Comparison of ENCODE assay signal across 11 mouse cellular contexts in the genomic region with DNA sequence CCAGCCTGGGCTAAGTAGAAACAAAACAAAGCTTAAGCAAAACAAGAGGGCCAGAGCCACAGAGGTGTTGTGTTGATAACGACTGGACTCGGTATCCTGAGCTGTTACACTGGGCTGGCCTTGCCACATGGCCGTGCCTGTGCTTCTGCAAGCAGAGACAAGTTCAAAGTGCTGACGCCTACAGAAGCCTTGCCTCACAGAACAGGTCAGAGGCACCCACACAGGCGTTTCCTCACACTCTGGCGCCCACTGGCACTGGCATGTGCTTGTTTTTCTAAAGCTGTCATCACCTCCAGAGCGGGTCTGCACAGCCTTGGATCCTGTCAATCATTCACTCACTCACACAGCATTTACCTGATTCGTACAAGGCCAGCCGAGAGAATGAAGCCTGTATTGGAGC. TPM values are rescaled to one million over a fixed set of nuclear protein-coding genes. Genes with fewer than 3 reads are reported as not detected.
DNase-seq lines count a peak whose midpoint lies in the region; ATAC-seq and TF ChIP-seq lines count a peak whose summit lies in the region.
"Had no signal": no experiment of that assay in that cellular context is flagged by ENCODE, and none has a peak within 500 bp of the region (broad histone marks: within the 10 kb centered on the region; RNA-seq: fewer than 3 reads in every experiment).

No protein-coding gene starts in this region.

- 0 out of 2 replicates have a peak, but pooled peaks have one; percentile 59 for ATAC-seq in heart, embryonic 11.5 days (replicated peaks; ENCODE audit: insufficient number of reproducible peaks, low FRiP score, low TSS enrichment)
- ATAC-seq in Patski = peak; percentile 65
- peak; percentile 65 for ATAC-seq in liver, embryonic 12.5 days
- ATAC-seq in midbrain, postnatal 0 days (ENCODE audit: low FRiP score) = no peak
- ATAC-seq: hindbrain, embryonic 16.5 days had no signal

- no peak overlapping the region for H3K4me3 ChIP-seq in heart, embryonic 11.5 days (ENCODE audit: low read depth, low read length)
- H3K4me3 ChIP-seq in liver, embryonic 12.5 days = no peak overlapping the region
- no peak overlapping the region for H3K4me3 ChIP-seq in midbrain, postnatal 0 days (ENCODE audit: low read depth, low read length)
- H3K4me3 ChIP-seq: limb, embryonic 13.5 days had no signal

- no peaks in the 10 kb centered on the region for H3K36me3 ChIP-seq in heart, embryonic 11.5 days (ENCODE audit: control insufficient read depth, insufficient read depth, low read length)
- H3K36me3 ChIP-seq in liver, embryonic 12.5 days = no peaks in the 10 kb centered on the region
- no peaks in the 10 kb centered on the region for H3K36me3 ChIP-seq in midbrain, postnatal 0 days (ENCODE audit: insufficient read depth, low read length)
- H3K36me3 ChIP-seq: limb, embryonic 13.5 days had no signal

- CTCF ChIA-PET in Patski (lab: Charles Lee) = no interaction called here

- TF ChIP-seq CTCF in Patski (IDR thresholded peaks at IDR 0.05) = no peak
- no peak for TF ChIP-seq CTCF in midbrain, postnatal 0 days (IDR thresholded peaks at IDR 0.05)

- H3K4me1 ChIP-seq in heart, embryonic 11.5 days (ENCODE audit: control insufficient read depth, insufficient read depth, low read length) = peaks cover 9% of the 10 kb centered on the region
- H3K4me1 ChIP-seq in liver, embryonic 12.5 days = peaks cover 39% of the 10 kb centered on the region
- no peaks in the 10 kb centered on the region for H3K4me1 ChIP-seq in midbrain, postnatal 0 days (ENCODE audit: insufficient read depth, low read length)
- H3K4me1 ChIP-seq: limb, embryonic 13.5 days had no signal

- 19% methylated on average over 9 of the region's 9 CpGs for WGBS in heart, embryonic 11.5 days (ENCODE audit: insufficient replicate concordance)
- WGBS in liver, embryonic 12.5 days (ENCODE audit: insufficient replicate concordance) = 58% methylated on average over 9 of the region's 9 CpGs
- 73% methylated on average over 9 of the region's 9 CpGs for WGBS in midbrain, postnatal 0 days

- H3K27me3 ChIP-seq in heart, embryonic 11.5 days (ENCODE audit: control insufficient read depth, insufficient read depth, low read length) = no peaks in the 10 kb centered on the region
- no peaks in the 10 kb centered on the region for H3K27me3 ChIP-seq in Patski
- H3K27me3 ChIP-seq in liver, embryonic 12.5 days (replicated peaks) = peaks cover 5% of the 10 kb centered on the region; the same call in 1 of the 2 replicates
- no peaks in the 10 kb centered on the region for H3K27me3 ChIP-seq in midbrain, postnatal 0 days (ENCODE audit: insufficient read depth, low read length)

- POLR2A ChIA-PET in Patski (lab: Charles Lee) = no interaction called here

- peak overlapping the region; percentile 55 for H3K27ac ChIP-seq in heart, embryonic 11.5 days (ENCODE audit: low read depth, low read length)
- H3K27ac ChIP-seq in liver, embryonic 12.5 days = peak overlapping the region; percentile 73
- no peak overlapping the region for H3K27ac ChIP-seq in midbrain, postnatal 0 days (ENCODE audit: low read depth, low read length)

- H3K9ac ChIP-seq in heart, embryonic 11.5 days (ENCODE audit: low read depth, low read length) = no peak overlapping the region
- no peak overlapping the region for H3K9ac ChIP-seq in liver, embryonic 12.5 days
- no peak overlapping the region for H3K9ac ChIP-seq in midbrain, postnatal 0 days (replicated peaks; ENCODE audit: low read length, poor library complexity, severe bottlenecking)
- H3K9ac ChIP-seq: limb, embryonic 13.5 days had no signal

- no peaks in the 10 kb centered on the region for H3K9me3 ChIP-seq in heart, embryonic 11.5 days (replicated peaks; ENCODE audit: control insufficient read depth, low read length)
- H3K9me3 ChIP-seq in liver, embryonic 12.5 days (replicated peaks) = no peaks in the 10 kb centered on the region
- no peaks in the 10 kb centered on the region for H3K9me3 ChIP-seq in midbrain, postnatal 0 days (ENCODE audit: low read length)
- H3K9me3 ChIP-seq: limb, embryonic 13.5 days had no signal

- no peak overlapping the region for H3K4me2 ChIP-seq in heart, embryonic 11.5 days
- H3K4me2 ChIP-seq in liver, embryonic 12.5 days = no peak overlapping the region
- no peak overlapping the region for H3K4me2 ChIP-seq in midbrain, postnatal 0 days (ENCODE audit: low read depth, low read length, poor library complexity, severe bottlenecking)
- H3K4me2 ChIP-seq: limb, embryonic 13.5 days had no signal

- DNase-seq in heart, postnatal 25 days (ENCODE audit: low spot score) = no peak
- DNase-seq in Patski (ENCODE audit: low read depth, low spot score) = no peak
- DNase-seq in kidney, adult 8-10 months = peak; percentile 87 to 95
- no peak for DNase-seq in layer of hippocampus, postnatal 10 days (ENCODE audit: low spot score in 2 of 2)
- DNase-seq in midbrain, postnatal 0 days (ENCODE audit: low spot score) = no peak
- no peak for DNase-seq in spleen, postnatal 4 days (ENCODE audit: low spot score in 2 of 2)
- DNase-seq: B cell, adult 2 months had no signal

- intact Hi-C loops in heart, postnatal 25 days (cut with DNase I) = no loop called here

- in situ Hi-C loops in Patski (cut with MboI; ENCODE audit: low pct_unique_long_range_greater_than_20kb) = no loop called here

RNA-seq across cellular contexts. Expression of a gene that starts 4.6 kb away (rescaled TPM):
- polyA plus RNA-seq in heart, embryonic 11.5 days (2014; fragmentation: Nextera tagmentation; extraction: Ambion mirVana) = 0.80 and 1.0 TPM in 2 replicates
- total RNA-seq in heart, postnatal 25 days (2021) = under 1 TPM; 0.36 to 0.56 TPM
- polyA plus RNA-seq in Patski (2021) = not detected
- 16.0 and 16.3 TPM in 2 replicates for polyA plus RNA-seq in liver, embryonic 12.5 days (2016; fragmentation: Nextera tagmentation; extraction: Ambion mirVana)
- not detected for total RNA-seq in layer of hippocampus, postnatal 10 days (2021)
- not detected in 2 replicates for total RNA-seq in midbrain, postnatal 0 days (2014; rRNA removed)
- not detected in 2 replicates for polyA plus RNA-seq in midbrain, postnatal 0 days (2015; fragmentation: Nextera tagmentation; extraction: Ambion mirVana)

RNA-seq across cellular contexts. Expression of a gene that starts 18.6 kb away (rescaled TPM):
- polyA plus RNA-seq in heart, embryonic 11.5 days (2014; fragmentation: Nextera tagmentation; extraction: Ambion mirVana) = 13.5 and 13.7 TPM in 2 replicates
- total RNA-seq in heart, postnatal 25 days (2021) = 10 to 100 TPM; 28.4 to 34.4 TPM
- polyA plus RNA-seq in Patski (2021) = 16.6 TPM
- 28.0 and 28.6 TPM in 2 replicates for polyA plus RNA-seq in liver, embryonic 12.5 days (2016; fragmentation: Nextera tagmentation; extraction: Ambion mirVana)
- 10 to 100 TPM; 31.1 to 31.9 TPM for total RNA-seq in layer of hippocampus, postnatal 10 days (2021)
- total RNA-seq in midbrain, postnatal 0 days (2014; rRNA removed) = 21.7 and 25.7 TPM in 2 replicates
- 8.9 and 9.2 TPM in 2 replicates for polyA plus RNA-seq in midbrain, postnatal 0 days (2015; fragmentation: Nextera tagmentation; extraction: Ambion mirVana)

RNA-seq across cellular contexts. Expression of a gene that starts 48.9 kb away (rescaled TPM):
- polyA plus RNA-seq in heart, embryonic 11.5 days (2014; fragmentation: Nextera tagmentation; extraction: Ambion mirVana) = 3.2 and 4.3 TPM in 2 replicates
- total RNA-seq in heart, postnatal 25 days (2021) = 10 to 100 TPM; 17.7 to 22.9 TPM
- 14.5 TPM for polyA plus RNA-seq in Patski (2021)
- 3.1 and 3.2 TPM in 2 replicates for polyA plus RNA-seq in liver, embryonic 12.5 days (2016; fragmentation: Nextera tagmentation; extraction: Ambion mirVana)
- 10 to 100 TPM; 24.9 to 28.5 TPM for total RNA-seq in layer of hippocampus, postnatal 10 days (2021)
- total RNA-seq in midbrain, postnatal 0 days (2014; rRNA removed) = 18.2 and 20.5 TPM in 2 replicates
- polyA plus RNA-seq in midbrain, postnatal 0 days (2015; fragmentation: Nextera tagmentation; extraction: Ambion mirVana) = 7.0 and 7.2 TPM in 2 replicates

RNA-seq across cellular contexts. Expression of a gene that starts 51.6 kb away (rescaled TPM):
- 15.4 and 17.5 TPM in 2 replicates for polyA plus RNA-seq in heart, embryonic 11.5 days (2014; fragmentation: Nextera tagmentation; extraction: Ambion mirVana)
- total RNA-seq in heart, postnatal 25 days (2021) = 1 to 10 TPM; 7.9 to 8.6 TPM
- polyA plus RNA-seq in Patski (2021) = 6.9 TPM
- polyA plus RNA-seq in liver, embryonic 12.5 days (2016; fragmentation: Nextera tagmentation; extraction: Ambion mirVana) = 13.5 and 14.5 TPM in 2 replicates
- total RNA-seq in layer of hippocampus, postnatal 10 days (2021) = 10 to 100 TPM; 21.7 to 22.7 TPM
- 26.9 and 27.0 TPM in 2 replicates for total RNA-seq in midbrain, postnatal 0 days (2014; rRNA removed)
- 17.6 and 19.7 TPM in 2 replicates for polyA plus RNA-seq in midbrain, postnatal 0 days (2015; fragmentation: Nextera tagmentation; extraction: Ambion mirVana)

RNA-seq across cellular contexts. Expression of a gene that starts 56.5 kb away (rescaled TPM):
- 1.5 TPM in 1 of 2 replicates, not detected in the other for polyA plus RNA-seq in heart, embryonic 11.5 days (2014; fragmentation: Nextera tagmentation; extraction: Ambion mirVana)
- total RNA-seq in heart, postnatal 25 days (2021) = not detected
- polyA plus RNA-seq in Patski (2021) = 4.7 TPM
- polyA plus RNA-seq in liver, embryonic 12.5 days (2016; fragmentation: Nextera tagmentation; extraction: Ambion mirVana) = 0.74 TPM in 1 of 2 replicates, not detected in the other
- total RNA-seq in layer of hippocampus, postnatal 10 days (2021) = 1 to 10 TPM in 1 of 2 experiments, under 1 TPM in 1; 0.87 to 1.6 TPM
- 2.7 and 12.7 TPM in 2 replicates for total RNA-seq in midbrain, postnatal 0 days (2014; rRNA removed)
- polyA plus RNA-seq in midbrain, postnatal 0 days (2015; fragmentation: Nextera tagmentation; extraction: Ambion mirVana) = not detected in 2 replicates
- polyA plus RNA-seq: hindbrain, embryonic 16.5 days had no signal

Comparison
In these comparisons a context has a peak if more than half of its experiments do, and no peak if none do; other contexts are left out.
1. DNase-seq: peak in kidney, adult 8-10 months (2 of 2); none in heart, postnatal 25 days (single experiment), Patski (single experiment), layer of hippocampus, postnatal 10 days (0 of 2), midbrain, postnatal 0 days (single experiment) and spleen, postnatal 4 days (0 of 2).